Mouse (Mus musculus) heart, adult 18-20 months (tissue): Measurements from ENCODE around the gene Efs. TPM values are rescaled to one million over a fixed set of nuclear protein-coding genes. Genes with fewer than 3 reads are reported as not detected.

Experiments used
- DNase-seq, 2 experiments: peaks; one replicate each; pipeline ENCODE4 v3.0.0; 2021 to 2022; ENCODE audit warnings: mixed read lengths in 1 of 2
- total RNA-seq, 2 experiments: library from RNA; stranded (reverse); gene quantifications; 2 replicates each; pipeline ENCODE4 v1.2.3; 2021

Gene Efs
- total RNA-seq, 2 experiments from 2014 or later: 1.7 to 2.0 TPM

DNA sequence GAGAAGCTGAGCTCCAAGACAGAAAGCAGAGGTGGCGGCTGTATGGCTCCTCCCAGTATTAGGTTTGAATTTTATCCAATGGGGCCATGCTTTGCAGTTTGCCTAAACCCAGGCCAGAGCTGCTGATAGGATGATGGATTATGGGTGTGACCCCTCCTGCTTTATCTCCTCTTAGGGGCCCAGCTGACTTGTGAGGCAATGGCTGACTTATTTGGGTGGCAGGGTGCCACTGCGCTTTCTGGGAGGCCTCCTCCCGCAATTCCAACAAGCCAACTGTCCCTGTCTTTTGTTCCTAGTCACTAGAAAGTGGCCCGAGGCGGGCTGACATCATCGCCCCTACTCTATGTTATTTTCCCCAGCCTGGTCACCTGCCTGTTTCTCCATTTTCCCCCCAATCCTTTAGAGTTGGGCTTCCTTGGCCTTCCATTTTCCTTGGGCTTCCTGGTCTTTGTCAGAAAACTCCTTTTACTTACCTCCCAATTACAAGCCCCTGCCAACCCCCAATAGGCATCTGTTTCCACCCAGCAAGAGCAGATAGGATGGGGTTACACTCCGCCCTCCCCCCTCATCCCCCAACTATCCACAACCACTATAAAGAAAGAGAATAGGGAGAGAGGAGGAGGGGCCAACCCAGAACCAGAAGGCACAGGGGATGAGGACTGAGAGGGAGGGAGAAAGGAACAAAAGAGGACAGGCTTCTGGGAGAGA, 1.1 kb downstream of the Efs start:
- DNase-seq: peak; percentile 77 to 85

DNA sequence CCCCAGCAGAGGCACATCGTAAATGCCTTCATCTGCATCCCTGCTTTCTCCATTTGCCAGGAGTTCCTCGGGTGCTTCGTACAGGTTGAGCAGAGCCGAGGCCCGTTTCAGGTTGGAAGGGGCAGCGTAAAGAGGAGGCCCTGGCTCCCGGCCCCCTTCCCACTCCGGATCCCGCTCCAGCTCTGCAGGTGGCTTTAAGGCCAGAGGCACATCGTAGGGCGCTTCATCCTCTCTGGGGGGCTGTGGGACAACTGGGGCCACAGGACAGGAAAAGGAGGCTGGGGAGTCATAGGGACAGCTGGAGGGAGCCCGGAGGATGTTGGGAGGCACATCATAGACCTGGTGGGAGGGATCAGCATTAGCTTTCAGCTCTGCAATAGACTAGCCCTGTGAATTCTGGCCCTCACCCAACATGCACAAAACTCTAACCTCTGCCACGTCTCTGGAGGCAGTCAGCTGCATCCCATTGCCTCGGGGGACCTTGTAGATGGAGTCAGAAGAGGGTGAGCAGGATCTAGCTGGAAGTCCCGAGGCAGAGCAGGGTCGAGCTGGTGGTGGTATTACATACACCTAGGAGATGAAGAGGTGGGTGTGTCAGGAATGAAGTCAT, 5.7 kb downstream of the Efs start:
- DNase-seq: no peak

DNA sequence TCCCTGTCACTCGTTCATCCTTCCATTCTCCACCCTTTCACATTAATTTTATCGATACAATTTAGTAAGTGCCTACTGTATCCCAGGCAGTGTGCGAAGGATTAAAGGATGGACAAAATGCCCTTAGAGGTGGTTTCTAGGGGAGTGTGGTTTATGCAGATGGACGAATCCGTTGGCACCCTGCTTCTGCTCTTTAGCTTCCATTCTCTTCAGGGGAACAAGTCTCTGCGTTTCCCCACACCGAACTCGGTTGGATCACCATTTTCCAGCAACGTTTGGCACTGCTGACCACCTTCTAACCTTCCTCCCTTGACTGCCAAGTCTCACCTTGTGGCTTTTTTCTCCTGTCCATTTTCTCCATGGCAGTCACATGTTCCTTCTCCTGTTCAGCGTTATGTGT, 12.6 kb downstream of the Efs start:
- no peak for DNase-seq

DNA sequence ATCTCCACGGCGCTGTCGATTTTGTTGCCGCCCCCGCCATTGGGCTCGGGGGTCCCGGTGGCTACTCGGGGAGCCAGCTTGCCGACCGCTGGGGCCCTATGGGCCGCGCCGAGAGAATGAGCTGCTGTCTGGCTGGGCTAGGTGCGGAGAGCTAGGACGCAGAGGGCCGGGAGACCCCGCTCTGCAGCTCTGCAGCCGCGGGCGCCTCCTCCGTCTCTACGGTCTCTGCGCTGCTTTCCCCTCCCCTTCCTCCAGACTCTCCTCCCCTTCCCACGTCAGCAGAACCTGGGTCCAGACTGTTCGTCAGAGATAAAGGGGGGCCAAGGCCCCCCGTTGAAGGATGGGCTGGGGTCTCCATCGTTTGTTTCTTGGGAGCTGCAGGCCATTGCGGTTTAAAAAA, 13.0 kb downstream of the Efs start, which contains the start of gene Slc22a17:
Slc22a17 (minus strand) TSS at position 247 of the 400 bp plus-strand sequence.
- DNase-seq: peak; percentile 78 to 82

DNA sequence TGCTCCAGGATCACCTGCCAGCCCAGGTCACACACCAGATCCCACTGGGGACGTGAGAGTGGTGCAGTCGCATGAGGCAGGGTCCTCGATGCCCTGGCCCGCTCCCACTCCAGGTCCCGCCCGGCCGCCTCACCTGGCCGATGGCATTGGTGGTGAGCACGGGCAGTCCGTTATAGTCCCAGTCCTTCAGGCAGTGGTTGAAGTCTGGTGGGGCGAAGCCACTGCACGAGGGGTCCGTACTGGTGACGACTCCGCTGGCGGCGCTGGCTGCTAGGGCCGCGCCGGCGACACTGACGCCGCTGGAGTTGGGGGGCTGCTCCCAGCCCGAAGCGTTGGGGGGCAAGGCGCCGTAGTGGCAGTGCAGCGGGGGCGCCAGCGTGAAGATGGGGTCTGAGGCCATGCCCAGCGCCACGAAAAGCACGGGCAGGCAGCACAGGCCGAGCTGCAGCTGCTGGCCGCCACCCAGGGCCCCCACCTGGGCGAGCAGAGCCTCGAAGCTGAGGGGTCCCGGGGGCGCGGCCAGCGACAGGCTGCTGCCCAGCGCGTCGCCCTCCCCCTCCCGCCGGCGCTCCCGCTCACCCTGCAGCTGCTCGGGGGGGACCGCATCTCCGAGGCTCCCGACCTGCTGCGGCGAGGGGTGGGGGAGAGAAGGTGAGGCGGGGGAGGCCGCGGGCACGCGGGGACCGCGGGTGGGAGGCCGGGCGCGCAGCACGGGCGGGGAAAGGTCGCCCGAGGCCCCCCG, 13.6 kb downstream of the Efs start:
- DNase-seq: no peak

DNA sequence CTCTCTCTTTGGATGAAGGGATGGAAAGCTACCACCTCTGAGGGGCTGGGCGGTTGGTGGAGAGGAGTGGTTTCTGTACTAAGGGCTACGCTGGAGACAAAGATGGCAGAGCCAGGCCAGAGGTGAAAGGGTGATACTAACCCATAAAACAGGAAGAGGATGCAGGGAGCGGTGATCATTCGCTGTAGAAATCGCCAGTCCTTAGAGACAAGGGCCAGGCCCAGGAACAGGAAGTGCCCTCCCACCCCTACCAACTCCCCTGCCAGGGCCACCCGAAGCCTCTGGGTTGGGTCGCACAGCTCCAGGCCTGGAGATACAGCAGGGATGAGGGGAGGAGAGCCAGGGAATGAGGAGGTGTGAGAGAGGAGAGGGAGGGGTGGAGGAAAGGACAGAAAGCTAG, 17.2 kb downstream of the Efs start:
- DNase-seq: no peak

DNA sequence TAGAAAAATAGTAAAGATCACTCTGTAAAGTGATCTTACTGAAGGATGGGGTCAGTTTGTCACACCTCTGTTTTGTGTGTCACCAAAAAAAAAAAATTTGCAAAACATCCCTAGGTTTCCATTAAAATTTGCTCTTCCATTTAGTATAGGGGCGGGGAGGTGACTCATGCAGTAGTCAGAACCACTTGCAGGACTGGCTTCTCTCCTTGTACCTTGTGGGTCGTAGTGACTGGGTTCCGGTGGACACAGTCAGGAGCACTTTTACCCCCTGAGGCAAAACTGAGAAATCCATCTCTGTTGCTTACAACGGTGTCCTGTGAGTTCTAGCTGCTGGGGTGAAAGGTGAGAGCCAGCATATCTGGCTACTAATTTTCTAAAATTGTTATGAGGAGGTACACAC, 22.3 kb downstream of the Efs start:
- no peak for DNase-seq

DNA sequence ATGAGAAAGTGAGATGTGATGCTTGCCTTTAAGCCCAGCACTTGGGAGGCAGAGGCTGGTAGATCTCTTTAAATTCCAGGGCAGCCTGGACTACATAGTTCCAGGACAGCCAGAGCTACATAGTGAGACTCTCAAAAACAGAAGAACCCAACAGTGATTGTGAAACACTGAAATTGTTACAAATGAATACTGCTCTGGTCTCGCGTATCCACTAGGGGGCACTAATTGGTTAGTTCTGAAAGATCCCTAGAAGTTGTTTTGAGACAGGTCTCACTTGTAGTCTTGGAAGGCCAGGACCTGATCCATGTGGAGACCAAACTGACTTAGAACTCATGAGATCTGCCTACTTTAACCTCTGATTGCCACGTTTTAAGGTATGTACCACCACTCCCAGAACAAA, 25.5 kb downstream of the Efs start:
- peak; percentile 77 to 87 for DNase-seq

DNA sequence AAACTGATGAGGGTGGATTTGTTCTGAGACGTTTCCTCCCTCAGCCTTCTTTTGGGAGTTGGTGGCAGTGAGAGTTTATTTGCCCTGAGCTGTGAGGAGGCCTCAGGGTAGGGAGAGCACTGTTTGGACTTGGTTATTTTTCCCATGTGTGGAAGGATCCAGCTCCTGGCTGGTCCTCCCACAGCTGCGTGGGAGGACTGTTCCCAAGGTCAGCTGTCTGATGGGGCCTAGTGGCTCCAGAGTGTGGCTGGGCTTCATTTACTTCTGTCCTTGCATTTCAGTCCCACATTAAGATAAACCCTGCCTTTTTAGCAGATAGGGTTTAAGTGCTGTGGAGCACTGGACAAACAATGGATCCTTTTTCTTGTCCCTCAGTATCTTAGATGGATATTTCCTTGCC, 28.5 kb downstream of the Efs start:
- DNase-seq: no peak

DNA sequence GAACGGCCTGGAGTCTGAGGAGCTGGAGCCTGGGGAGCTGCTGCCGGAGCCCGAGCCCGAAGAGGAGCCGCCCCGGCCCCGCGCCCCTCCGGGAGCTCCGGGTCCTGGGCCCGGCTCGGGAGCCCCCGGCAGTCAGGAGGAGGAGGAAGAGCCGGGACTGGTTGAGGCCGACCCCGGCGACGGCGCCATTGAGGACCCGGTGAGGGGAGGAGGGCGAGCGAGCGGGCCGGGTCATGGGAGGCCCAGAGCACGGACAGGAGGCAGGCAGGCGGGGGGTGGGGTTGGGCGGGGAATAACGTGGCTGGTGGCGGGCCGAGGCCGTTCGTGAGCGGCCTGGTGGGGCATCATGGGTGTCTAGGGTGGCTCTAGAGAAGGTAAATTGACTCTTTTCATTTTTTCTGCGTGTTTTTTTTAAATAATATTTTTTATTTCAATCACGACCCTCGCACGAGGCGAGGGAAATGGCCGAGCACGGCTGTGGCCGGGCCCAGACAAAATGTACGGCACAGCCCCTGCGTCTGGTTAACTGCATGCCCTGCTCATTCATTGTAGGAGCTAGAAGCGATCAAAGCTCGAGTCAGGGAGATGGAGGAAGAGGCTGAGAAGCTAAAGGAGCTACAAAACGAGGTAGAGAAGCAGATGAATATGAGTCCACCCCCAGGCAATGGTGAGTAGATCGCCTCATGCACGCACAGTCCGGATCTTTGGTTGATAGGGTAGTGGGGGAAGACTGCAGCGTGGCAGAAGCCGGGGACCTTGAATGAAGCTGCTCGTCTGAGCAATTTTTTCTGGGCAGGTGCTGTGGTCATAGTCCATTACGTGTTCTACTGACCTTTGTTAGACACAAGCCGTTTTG, 31.4 kb downstream of the Efs start:
- peak; percentile 75 to 79 for DNase-seq

DNA sequence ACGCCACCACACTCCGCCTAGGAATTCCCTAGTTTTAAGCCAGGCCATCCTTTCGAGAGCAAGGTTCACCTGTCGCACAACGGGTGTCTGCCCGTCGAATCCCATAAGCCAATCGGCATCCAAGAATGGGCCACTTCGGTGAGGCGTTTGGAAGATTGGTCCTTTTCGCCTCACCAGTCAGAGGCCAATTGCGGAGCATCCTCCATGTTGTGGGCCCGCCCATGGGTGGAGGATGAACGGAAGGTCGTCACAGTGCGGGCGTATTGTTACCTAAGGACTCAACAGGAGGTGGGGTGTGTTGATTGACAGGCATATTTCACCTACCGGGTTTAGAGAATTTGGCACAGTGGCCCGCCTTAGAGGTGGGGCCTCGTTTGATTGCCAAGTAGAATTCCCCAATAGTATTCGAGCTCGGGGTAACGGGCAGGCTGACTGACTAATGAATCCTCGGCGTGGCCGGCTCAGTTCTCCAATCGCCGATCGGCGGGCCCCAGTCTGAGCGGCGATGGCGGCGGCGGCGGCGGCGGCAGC, 32.2 kb downstream of the Efs start:
- peak; percentile 99 for DNase-seq

DNA sequence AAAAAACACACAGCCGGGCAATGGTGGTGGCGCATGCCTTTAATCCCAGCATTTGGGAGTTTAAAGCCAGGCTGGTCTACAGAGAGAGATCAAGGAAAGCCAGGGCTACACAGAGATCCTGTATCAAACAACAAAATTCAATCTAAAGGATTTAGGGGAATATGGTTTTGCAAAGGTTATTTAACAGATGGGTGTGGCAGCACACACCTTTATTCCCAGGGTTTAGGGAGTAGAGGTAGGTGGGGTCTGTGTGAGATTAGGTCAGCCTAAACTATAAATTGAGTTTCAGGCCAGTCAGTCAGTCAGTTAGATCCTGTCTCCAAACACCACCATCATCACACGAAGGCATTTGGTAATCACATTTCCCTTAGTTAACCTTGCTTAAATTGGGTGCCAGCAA, 33.7 kb downstream of the Efs start, which contains the start of gene Pabpn1:
Pabpn1 (plus strand) TSS at position 301 of the 400 bp plus-strand sequence.
- no peak for DNase-seq

DNA sequence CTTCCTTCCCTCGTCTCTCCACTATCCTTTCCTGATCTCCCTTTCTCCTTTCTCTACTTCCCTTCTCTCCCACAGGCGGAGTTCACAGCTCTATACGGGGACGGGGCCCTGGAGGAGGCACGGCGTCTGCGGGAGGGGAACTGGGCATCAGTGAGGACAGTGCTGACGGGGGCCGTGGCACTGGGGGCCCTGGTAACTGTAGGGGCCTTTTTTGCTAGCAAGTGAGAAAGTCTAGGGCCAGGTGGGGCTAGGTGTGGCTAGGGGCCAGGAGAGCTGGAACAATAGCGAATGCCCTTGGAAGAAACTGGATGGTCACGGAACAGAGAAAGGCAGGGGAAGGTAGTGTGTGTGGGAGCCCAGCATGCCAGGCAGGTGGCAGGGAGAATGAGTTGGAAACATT, 40.6 kb downstream of the Efs start:
- DNase-seq: no peak

DNA sequence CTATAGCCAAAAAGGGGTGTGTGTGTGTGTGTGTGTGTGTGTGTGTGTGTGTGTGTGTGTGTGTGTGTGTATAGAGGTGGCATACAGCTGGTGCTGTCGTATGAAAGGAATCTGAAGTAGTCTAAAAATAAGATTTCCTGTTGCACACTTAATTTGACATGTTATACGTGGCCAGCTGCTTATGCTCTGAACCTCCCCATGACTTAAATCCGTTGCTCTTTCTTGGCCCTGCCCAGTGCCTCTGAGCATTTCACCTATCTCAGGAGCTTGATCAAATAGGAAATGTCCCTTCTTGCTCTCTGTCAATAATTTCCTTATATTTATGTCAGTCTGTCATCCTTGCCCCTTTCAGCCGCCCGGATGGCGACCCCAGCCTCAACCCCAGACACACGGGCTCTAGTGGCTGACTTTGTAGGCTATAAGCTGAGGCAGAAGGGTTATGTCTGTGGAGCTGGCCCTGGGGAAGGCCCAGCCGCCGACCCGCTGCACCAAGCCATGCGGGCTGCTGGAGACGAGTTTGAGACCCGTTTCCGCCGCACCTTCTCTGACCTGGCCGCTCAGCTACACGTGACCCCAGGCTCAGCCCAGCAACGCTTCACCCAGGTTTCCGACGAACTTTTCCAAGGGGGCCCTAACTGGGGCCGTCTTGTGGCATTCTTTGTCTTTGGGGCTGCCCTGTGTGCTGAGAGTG, 41.8 kb downstream of the Efs start:
- no peak for DNase-seq

DNA sequence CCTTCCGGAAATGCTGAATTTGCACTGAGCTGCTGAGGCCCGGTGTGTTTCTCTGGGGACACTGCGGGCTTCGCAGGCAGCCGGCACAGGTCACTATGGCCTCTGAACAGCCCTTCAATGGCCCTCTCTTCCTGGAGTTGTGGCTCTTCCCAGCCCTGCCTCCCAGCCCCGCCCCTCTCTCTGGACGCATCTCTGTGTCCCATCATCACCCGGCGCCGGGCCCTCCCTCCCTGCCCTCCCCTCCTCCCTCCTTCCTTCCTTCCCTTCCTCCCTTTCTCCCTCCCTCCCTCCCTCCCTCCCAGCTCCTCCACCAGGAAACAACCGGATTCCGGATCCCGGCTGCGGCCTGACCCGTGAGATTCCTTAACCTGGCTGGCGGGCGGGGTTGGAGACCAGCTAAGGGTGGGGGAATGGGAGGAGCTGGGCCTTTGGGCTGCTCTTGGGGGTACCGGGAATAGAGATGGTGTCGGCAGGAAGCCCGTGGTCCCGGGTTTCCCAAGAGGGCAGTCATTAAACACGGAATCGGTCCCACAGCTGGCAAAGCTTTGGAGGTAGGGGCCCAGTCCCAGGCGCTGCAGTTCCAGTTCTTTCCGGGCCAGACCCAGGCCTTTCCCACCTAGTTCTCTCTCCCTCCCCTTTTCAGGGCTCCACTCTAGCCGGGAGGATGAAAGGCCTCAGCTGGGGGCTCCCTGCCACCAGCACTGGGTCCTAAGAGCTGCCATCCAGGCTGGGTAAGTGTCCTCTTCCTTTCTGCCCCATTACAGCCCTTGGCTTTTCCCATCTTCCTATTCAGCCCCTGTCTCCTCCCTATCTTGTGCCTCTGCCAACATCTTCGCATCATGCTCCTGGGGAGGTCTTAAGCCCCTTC, 42.5 kb downstream of the Efs start, which contains the start of the genes Bcl2l2 and Gm20521:
Bcl2l2 (plus strand) TSS at position 224 of the 868 bp plus-strand sequence.
Gm20521 (plus strand) TSS at position 288 of the 868 bp plus-strand sequence.
- DNase-seq: peak; percentile 87 to 88

DNA sequence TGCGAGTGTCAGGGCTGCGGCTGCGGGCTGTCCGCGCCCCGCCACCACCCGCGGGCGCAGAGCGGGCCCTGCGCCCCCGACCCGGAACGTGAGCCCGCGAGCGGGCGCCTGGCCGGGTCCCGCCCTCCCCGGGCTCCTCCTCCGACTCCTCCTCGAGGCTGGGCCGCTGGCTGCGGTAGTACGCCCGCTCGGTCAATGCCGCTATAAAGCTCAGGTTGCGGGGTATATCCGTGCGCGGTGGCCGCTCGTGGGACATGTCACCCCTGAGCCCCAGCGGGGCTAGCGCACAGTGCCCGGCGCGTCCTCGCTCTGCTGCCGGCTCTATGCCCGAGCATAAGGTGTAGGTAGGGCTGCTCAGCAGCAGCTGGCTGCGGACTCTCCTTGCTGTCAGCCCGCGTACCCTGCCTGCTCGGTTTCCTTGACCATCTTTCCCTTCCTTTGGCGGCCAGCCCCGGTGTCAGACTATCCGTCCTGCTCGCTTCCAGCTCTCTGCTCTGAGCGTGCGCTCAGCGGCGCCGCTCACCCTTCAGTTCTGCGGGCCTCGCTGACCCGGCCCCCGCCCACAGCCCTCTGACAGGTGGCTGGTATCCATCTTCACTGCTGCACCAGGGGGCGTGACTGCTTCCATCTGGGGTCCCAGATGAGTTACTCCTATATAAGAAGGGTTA, 48.7 kb downstream of the Efs start, which contains the start of gene Ppp1r3e:
Ppp1r3e (minus strand) TSS at position 503 of the 668 bp plus-strand sequence.
- DNase-seq: peak; percentile 74 to 79

DNA sequence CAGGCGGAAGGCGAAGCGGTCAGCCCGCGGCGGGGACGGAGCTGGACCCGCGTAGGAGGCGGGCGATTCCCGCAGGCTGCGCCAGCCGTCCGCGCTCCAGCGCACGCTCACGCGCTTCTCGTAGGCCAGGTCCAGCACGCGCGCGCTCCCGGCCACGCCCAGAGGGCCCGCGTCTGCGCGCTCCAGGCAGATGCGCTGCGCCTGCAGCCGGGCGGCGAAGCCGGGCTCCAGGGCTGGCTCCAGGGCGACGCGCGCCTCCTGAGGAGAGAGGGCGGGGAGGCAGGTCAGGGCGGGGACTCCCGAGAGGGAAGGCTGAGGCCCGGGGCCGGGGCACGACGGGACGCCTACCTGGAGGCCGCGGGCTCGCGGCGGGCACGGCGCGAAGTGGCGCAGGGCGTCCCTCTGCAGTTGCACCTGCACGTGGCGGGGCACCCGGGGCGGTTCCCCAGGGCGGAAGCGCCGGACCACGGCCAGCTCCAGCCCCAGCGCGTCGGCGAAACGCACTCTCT, 49.3 kb downstream of the Efs start:
- peak; percentile 87 to 93 for DNase-seq

DNA sequence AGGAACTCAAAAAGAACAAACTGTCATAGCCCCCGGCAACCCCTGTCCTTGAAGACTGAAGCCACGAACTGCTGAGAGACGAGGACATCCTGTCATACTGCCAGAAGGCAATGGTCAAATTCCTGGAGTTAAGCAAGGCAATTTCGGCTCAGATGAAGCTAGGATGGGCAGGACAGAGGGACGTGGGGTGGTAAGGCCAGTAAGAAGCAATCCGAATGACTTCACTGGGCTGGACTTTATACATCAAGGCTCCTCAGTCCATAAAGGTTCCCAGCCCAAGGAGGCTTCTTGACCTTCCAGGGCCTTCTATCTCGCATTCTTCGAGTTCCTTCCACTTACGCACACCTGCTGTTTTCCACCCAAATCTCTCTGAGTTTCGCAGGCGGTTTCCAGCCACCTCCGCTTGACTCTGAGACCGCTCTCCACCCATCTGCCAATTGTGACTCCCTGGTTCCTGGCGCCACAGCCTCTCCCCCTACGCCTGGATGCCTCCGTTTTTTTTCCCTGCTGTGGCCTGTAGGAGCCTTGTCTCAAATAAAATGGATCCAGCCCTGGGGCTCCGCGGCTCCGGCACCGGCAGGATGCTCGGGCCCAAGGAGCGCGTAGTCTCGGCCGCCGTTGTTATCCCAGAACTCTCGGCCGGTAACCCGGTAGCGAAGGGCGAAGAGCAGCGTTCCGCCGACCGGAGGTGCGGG, 49.9 kb downstream of the Efs start:
- no peak for DNase-seq

DNA sequence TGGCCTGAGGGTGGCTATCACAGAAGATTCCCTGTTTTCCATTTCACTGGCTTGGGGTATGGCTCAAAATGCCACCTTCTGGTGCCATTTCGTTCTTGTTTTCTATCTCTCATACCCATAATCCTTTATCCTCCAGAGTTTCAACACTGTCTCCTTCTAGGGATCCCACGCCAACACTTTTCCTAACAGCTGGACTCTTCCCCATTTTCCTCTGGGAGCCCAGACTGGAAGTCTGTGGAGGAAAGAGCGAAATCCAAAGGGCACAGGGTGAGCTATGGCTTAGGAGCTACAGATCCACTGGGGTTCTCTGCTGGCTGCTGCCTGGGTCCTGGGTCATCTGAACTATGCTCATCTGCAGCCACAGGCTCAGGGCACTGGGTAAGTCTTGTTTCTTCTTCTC, 51.8 kb downstream of the Efs start:
- DNase-seq: no peak
